Mouse (Mus musculus) brain, embryonic 14.5 days (tissue): ENCODE data around the gene Glud1.

Experiments used
- CTCF ChIP-seq: fragments of 200-500 bp; IDR thresholded peaks from 2 replicates; pipeline ENCODE4 v1.5.1; 2012; ENCODE audit warnings: inconsistent platforms, mild to moderate bottlenecking, moderate library complexity, borderline replicate concordance; ENCODE audit not compliant: insufficient read depth, insufficient read length; ENCODE audit errors: extremely low read depth
- POLR2A ChIP-seq: fragments of 200-500 bp; IDR thresholded peaks from 2 replicates; pipeline ENCODE4 v1.6.1; 2012; ENCODE audit warnings: mild to moderate bottlenecking, inconsistent platforms, borderline replicate concordance; ENCODE audit not compliant: poor library complexity, insufficient read depth, insufficient read length, severe bottlenecking; ENCODE audit errors: extremely low read depth

DNA sequence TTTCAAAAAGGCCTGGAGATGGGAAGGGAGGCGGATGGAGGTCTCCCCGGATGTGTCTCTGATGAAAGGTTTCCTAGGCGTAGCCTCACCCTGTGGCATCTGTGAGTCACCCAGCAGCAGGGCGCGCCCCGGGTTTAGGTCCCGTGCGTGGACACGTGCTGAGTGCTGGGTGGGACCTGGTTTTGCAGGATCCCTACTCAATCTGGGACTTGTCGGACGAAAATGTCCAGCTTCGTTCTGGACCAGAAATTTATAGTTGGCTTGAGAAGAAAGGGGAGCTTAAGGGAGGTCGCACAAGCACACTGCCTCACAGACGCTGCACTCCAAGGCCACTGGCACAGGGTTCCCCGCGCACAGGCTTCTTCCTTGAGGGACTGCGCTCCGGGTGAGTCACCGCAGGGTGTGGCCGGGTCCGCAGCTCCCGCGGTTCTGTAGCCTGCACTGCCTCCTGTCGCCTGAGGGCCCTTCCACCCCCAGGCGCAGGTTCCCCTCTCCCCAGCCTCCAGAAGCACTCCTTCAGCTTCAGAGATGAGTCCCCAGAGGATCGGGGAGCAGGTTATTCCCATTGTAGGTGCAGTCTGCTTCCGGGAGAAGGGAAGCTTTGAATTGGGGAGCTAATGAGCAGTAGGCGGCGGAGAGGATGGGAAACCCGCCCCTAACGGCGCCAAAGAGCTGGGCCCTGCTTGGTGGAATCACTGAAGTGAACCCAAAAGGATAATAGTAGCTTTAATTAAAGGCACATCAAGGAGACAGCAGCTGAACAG is 53.1 kb downstream of the Glud1 start:
- TF ChIP-seq CTCF = peak; percentile 12; the same call in 1 of the 2 replicates
- no peak for TF ChIP-seq POLR2A
